Mouse (Mus musculus): ENCODE results near the gene Mtss1l. TPM values are rescaled to one million over a fixed set of nuclear protein-coding genes. Genes with fewer than 3 reads are reported as not detected.

Gene Mtss1l
- polyA plus RNA-seq (2012; rRNA removed; ENCODE audit: low replicate concordance) = 15.4 and 29.1 TPM in 2 replicates

GRCm38 (mm10) chr8:110720685-110721598, at the start of gene Mtss1l:
Mtss1l (plus strand) TSS chr8:110721476.

Other genes with a start within 250 kb of the Mtss1l start
- 25.2 and 26.4 TPM in 2 replicates for gene Vac14, start 102.9 kb upstream of the Mtss1l start, polyA plus RNA-seq (2012; rRNA removed; ENCODE audit: low replicate concordance)
- 18.2 and 27.3 TPM in 2 replicates for gene Il34, start 84.4 kb downstream of the Mtss1l start, polyA plus RNA-seq (2012; rRNA removed; ENCODE audit: low replicate concordance)
- 15.1 and 20.0 TPM in 2 replicates for gene Cog4, start 125.1 kb downstream of the Mtss1l start, polyA plus RNA-seq (2012; rRNA removed; ENCODE audit: low replicate concordance)
- 7.9 and 12.4 TPM in 2 replicates for gene Sf3b3, start 125.3 kb downstream of the Mtss1l start, polyA plus RNA-seq (2012; rRNA removed; ENCODE audit: low replicate concordance)
- 21.9 and 35.1 TPM in 2 replicates for gene Fuk, start 181.0 kb downstream of the Mtss1l start, polyA plus RNA-seq (2012; rRNA removed; ENCODE audit: low replicate concordance)
- 3.6 and 5.6 TPM in 2 replicates for gene St3gal2, start 198.4 kb downstream of the Mtss1l start, polyA plus RNA-seq (2012; rRNA removed; ENCODE audit: low replicate concordance)

Measured in duodenum, adult 2 months (tissue).